Mouse (Mus musculus) myocyte (in vitro differentiated cells): ENCODE results near the gene Derl2.

Experiments used
- E2F4 ChIP-seq: IDR thresholded peaks from one replicate; pipeline ENCODE4 v1.6.1; 2011; ENCODE audit warnings: mild to moderate bottlenecking, control low read depth, moderate library complexity; ENCODE audit not compliant: insufficient read depth
- MAX ChIP-seq: IDR thresholded peaks from one replicate; pipeline ENCODE4 v1.6.1; 2011; ENCODE audit warnings: low read depth, mild to moderate bottlenecking, control low read depth
- MYOG ChIP-seq, 3 experiments: IDR thresholded peaks; one replicate each; pipeline ENCODE4 v1.6.1; 2011; ENCODE audit warnings: control low read depth in 2 of 3, low read depth in 2 of 3, mild to moderate bottlenecking in 2 of 3; ENCODE audit not compliant: insufficient read length in 2 of 3, control insufficient read depth in 1 of 3, insufficient read depth in 1 of 3
- POLR2A ChIP-seq: IDR thresholded peaks from one replicate; pipeline ENCODE4 v1.6.1; 2011; ENCODE audit warnings: low read depth, mild to moderate bottlenecking, control low read depth, moderate library complexity; ENCODE audit not compliant: insufficient read length
- POLR2AphosphoS2 ChIP-seq: IDR thresholded peaks from one replicate; pipeline ENCODE4 v1.6.1; 2011; ENCODE audit warnings: low read depth, control low read depth; ENCODE audit not compliant: insufficient read length
- REST ChIP-seq: IDR thresholded peaks from one replicate; pipeline ENCODE4 v1.6.1; 2011; ENCODE audit warnings: mild to moderate bottlenecking, control low read depth, moderate library complexity; ENCODE audit not compliant: insufficient read depth, insufficient read length
- SRF ChIP-seq: IDR thresholded peaks from one replicate; pipeline ENCODE4 v1.6.1; 2011; ENCODE audit warnings: low read depth; ENCODE audit not compliant: control insufficient read depth, insufficient read length
- TCF12 ChIP-seq: IDR thresholded peaks from one replicate; pipeline ENCODE4 v1.6.1; 2011; ENCODE audit warnings: mild to moderate bottlenecking, control low read depth; ENCODE audit not compliant: poor library complexity, insufficient read depth, severe bottlenecking
- TCF3 ChIP-seq: IDR thresholded peaks from one replicate; pipeline ENCODE4 v1.6.1; 2011; ENCODE audit warnings: low read depth, control low read depth; ENCODE audit not compliant: insufficient read length

DNA sequence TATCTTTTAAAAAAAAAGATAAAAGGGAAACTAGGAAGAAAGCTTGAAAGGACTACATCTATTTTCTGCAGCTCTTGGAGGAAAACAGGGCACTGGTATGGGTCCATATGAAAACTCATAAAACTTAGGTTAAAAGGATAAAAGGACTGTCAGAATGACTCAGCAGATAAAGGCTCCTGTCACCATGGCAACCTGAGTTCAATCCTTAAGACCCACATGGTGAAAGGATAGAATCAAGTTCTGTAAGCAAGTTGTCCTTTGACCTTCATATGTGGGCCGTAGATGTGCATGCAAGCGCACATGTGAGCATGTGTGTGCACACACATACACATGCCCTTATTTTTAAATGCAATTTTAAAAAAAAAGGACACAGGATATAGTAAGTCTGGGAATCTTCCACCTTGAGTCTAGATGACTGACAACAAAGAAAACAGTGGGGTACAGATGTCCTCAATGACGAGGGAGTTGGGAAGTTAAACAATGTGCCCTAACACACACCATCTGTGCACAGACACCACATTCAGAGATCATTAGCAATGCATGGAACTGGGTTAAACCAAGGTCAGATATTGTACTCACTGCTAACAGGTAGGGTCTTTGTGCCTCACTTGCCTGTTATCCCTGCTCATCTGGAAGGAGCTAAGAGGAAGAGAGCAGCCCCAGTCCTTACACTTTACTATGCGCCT lies 55.3 kb downstream of the Derl2 start:
- TF ChIP-seq POLR2A (no peak), MAX (no peak), MYOG (IDR thresholded peaks at IDR 0.05; ENCODE audit: control insufficient read depth in 1 of 3, insufficient read depth in 1 of 3, insufficient read length in 2 of 3, low read depth in 2 of 3) (no peak), E2F4 (no peak), TCF12 (no peak), SRF (no peak), POLR2AphosphoS2 (no peak), REST (no peak), TCF3 (no peak)
